8 mouse cellular contexts compared by ENCODE assay signal in the genomic region with DNA sequence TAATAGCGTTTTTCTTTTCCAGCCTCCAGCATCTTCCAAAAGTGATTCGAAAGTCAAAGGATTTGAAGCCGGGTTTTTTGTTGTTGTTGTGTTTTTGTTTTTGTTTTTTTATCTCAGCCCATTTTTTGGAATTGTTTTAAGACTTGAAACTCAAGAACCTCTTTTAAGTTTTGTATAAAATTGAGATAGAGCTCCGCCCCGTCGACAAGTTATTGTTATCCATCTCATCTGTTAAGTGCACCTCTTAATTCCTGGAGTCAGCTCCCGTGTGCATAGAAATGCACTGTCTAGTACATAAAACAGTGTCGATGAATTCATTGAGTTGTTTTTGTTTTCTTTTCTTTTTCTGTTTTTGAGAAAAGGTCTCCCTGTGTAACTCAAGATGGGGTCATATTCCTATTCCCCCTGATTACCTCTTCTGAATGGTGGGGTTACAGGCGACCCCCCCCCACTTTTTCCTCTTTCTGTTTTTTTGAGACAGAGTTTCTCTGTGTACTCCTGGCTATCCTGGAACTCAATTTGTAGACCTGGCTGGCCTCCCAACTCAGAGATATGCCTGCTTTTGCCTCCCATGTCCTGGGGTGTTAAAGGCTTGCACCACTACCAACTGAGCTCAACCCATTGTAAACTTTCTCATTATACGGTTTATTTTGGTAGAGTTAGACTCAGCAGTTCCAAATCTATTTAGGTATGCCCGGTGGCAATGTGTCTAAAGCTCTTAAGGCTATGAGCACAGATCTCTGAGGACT. TPM values are rescaled to one million over a fixed set of nuclear protein-coding genes. Genes with fewer than 3 reads are reported as not detected.
DNase-seq lines count a peak whose midpoint lies in the region; ATAC-seq and TF ChIP-seq lines count a peak whose summit lies in the region.

No protein-coding gene starts in this region.

- H3K36me3 ChIP-seq in forebrain, postnatal 0 days (ENCODE audit: insufficient read depth): no peaks in the 10 kb centered on the region
- no peaks in the 10 kb centered on the region for H3K36me3 ChIP-seq in limb, embryonic 14.5 days (ENCODE audit: control insufficient read depth, insufficient read depth, low read length)
- no peaks in the 10 kb centered on the region for H3K36me3 ChIP-seq in stomach, embryonic 16.5 days (ENCODE audit: control insufficient read depth, insufficient read depth, low read length)

- H3K9ac ChIP-seq in forebrain, postnatal 0 days: peak overlapping the region; percentile 78
- H3K9ac ChIP-seq in limb, embryonic 14.5 days (ENCODE audit: low read depth, low read length, severe bottlenecking): peak overlapping the region; percentile 68
- peak overlapping the region; percentile 93 for H3K9ac ChIP-seq in stomach, embryonic 16.5 days (ENCODE audit: low read length)

- H3K27ac ChIP-seq in layer of hippocampus, adult 2 months: peak overlapping the region; percentile 98
- H3K27ac ChIP-seq in forebrain, postnatal 0 days (ENCODE audit: low read depth, low read length): peak overlapping the region; percentile 96
- H3K27ac ChIP-seq in limb, embryonic 14.5 days (replicated peaks; ENCODE audit: low read depth, low read length): no peak overlapping the region
- peak overlapping the region; percentile 93 for H3K27ac ChIP-seq in stomach, embryonic 16.5 days (ENCODE audit: low read length)

- intact Hi-C loops in left cerebral cortex, postnatal 36 days (cut with DNase I): loop anchor here (10.0 kb wide), 1 partner anchor 101 kb away; the partner anchor contains the start of gene Zbtb11

- no peak for TF ChIP-seq CTCF in layer of hippocampus, adult 2 months (conservative IDR thresholded peaks at IDR 0.05)
- no peak for TF ChIP-seq CTCF in brain, embryonic 14.5 days (IDR thresholded peaks at IDR 0.05; ENCODE audit: borderline replicate concordance, extremely low read depth, insufficient read depth, insufficient read length)
- TF ChIP-seq CTCF in forebrain, postnatal 0 days (IDR thresholded peaks at IDR 0.05; ENCODE audit: low read depth): no peak

- no peak for DNase-seq in layer of hippocampus, adult 2 months (ENCODE audit: low spot score in 2 of 2)
- no peak for DNase-seq in layer of hippocampus, adult 11-12 months (ENCODE audit: low spot score)
- DNase-seq in brain, embryonic 14.5 days (ENCODE audit: low read depth): peak; percentile 60
- DNase-seq in forebrain, postnatal 0 days: peak; percentile 19
- no peak for DNase-seq in limb, embryonic 14.5 days (ENCODE audit: low spot score)
- no peak for DNase-seq in embryo, embryonic 10 days (ENCODE audit: low spot score)
- no peak for DNase-seq in left cerebral cortex, postnatal 36 days (ENCODE audit: low spot score in 2 of 2)

- no peak for ATAC-seq in forebrain, postnatal 0 days
- no peak for ATAC-seq in limb, embryonic 14.5 days (ENCODE audit: low FRiP score, low read depth)
- ATAC-seq in stomach, embryonic 16.5 days (ENCODE audit: insufficient read depth, low FRiP score): no peak

- H3K9me3 ChIP-seq in forebrain, postnatal 0 days (ENCODE audit: low read length): no peaks in the 10 kb centered on the region
- no peaks in the 10 kb centered on the region for H3K9me3 ChIP-seq in limb, embryonic 14.5 days (ENCODE audit: control insufficient read depth, low read length)
- H3K9me3 ChIP-seq in stomach, embryonic 16.5 days (replicated peaks; ENCODE audit: control insufficient read depth, low read length): no peaks in the 10 kb centered on the region

- peak overlapping the region; percentile 51 for H3K4me2 ChIP-seq in forebrain, postnatal 0 days (ENCODE audit: low read depth)
- peak overlapping the region; percentile 52 for H3K4me2 ChIP-seq in limb, embryonic 14.5 days (replicated peaks; ENCODE audit: low read depth, low read length, severe bottlenecking)
- H3K4me2 ChIP-seq in stomach, embryonic 16.5 days (ENCODE audit: low read depth, low read length): peak overlapping the region; percentile 59

- TF ChIP-seq POLR2A in brain, embryonic 14.5 days (IDR thresholded peaks at IDR 0.05; ENCODE audit: borderline replicate concordance, extremely low read depth, insufficient read depth, insufficient read length, poor library complexity, severe bottlenecking): no peak
- no peak for TF ChIP-seq POLR2A in limb, embryonic 14.5 days (IDR thresholded peaks at IDR 0.05; ENCODE audit: borderline replicate concordance, extremely low read depth, insufficient read depth, insufficient read length)

- no peaks in the 10 kb centered on the region for H3K4me1 ChIP-seq in forebrain, postnatal 0 days (ENCODE audit: insufficient read depth)
- H3K4me1 ChIP-seq in limb, embryonic 14.5 days (ENCODE audit: control insufficient read depth, insufficient read depth, low read length): peaks cover 10% of the 10 kb centered on the region
- H3K4me1 ChIP-seq in stomach, embryonic 16.5 days (ENCODE audit: control insufficient read depth, insufficient read depth, low read length): peaks cover 8% of the 10 kb centered on the region

- WGBS in forebrain, postnatal 0 days: 3% methylated on average over 11 of the region's 11 CpGs
- 14% methylated on average over 11 of the region's 11 CpGs for WGBS in limb, embryonic 14.5 days
- WGBS in stomach, embryonic 16.5 days: 10% methylated on average over 11 of the region's 11 CpGs

- no peaks in the 10 kb centered on the region for H3K27me3 ChIP-seq in forebrain, postnatal 0 days (ENCODE audit: insufficient read depth, low read length)
- H3K27me3 ChIP-seq in limb, embryonic 14.5 days (ENCODE audit: control insufficient read depth, insufficient read depth, low read length): no peaks in the 10 kb centered on the region
- H3K27me3 ChIP-seq in stomach, embryonic 16.5 days (ENCODE audit: control insufficient read depth, insufficient read depth, low read length): no peaks in the 10 kb centered on the region

- H3K4me3 ChIP-seq in layer of hippocampus, adult 2 months: peak overlapping the region; percentile 94
- peak overlapping the region; percentile 87 for H3K4me3 ChIP-seq in forebrain, postnatal 0 days (ENCODE audit: low read depth, low read length)
- peak overlapping the region; percentile 63 for H3K4me3 ChIP-seq in limb, embryonic 14.5 days (replicated peaks; ENCODE audit: low read length)
- peak overlapping the region; percentile 74 for H3K4me3 ChIP-seq in stomach, embryonic 16.5 days (replicated peaks; ENCODE audit: low read length)

RNA-seq across cellular contexts. Expression of gene Senp7, which starts 28.2 kb away (rescaled TPM):
- 10 to 100 TPM; 42.3 to 53.5 TPM for total RNA-seq in layer of hippocampus, adult 2 months (2021)
- 40.7 and 45.1 TPM in 2 replicates for polyA plus RNA-seq in brain, embryonic 14.5 days (2012; rRNA removed)
- 28.9 and 35.0 TPM in 2 replicates for total RNA-seq in forebrain, postnatal 0 days (2014; rRNA removed)
- polyA plus RNA-seq in forebrain, postnatal 0 days (2015; fragmentation: Nextera tagmentation; extraction: Ambion mirVana): 26.2 and 32.8 TPM in 2 replicates
- 25.3 and 27.6 TPM in 2 replicates for polyA plus RNA-seq in limb, embryonic 14.5 days (2012; rRNA removed)
- polyA plus RNA-seq in limb, embryonic 14.5 days (2014; fragmentation: Nextera tagmentation; extraction: Ambion mirVana): 34.5 and 37.3 TPM in 2 replicates
- polyA plus RNA-seq in stomach, embryonic 16.5 days (2015; fragmentation: Nextera tagmentation; extraction: Ambion mirVana): 27.0 and 27.3 TPM in 2 replicates
- 10 to 100 TPM; 33.1 to 48.4 TPM for total RNA-seq in left cerebral cortex, postnatal 36 days (2021)

RNA-seq across cellular contexts. Expression of gene Trmt10c, which starts 38.7 kb away (rescaled TPM):
- total RNA-seq in layer of hippocampus, adult 2 months (2021): 1 to 10 TPM; 9.3 to 10.0 TPM
- 7.8 and 8.2 TPM in 2 replicates for polyA plus RNA-seq in brain, embryonic 14.5 days (2012; rRNA removed)
- 16.1 and 20.5 TPM in 2 replicates for total RNA-seq in forebrain, postnatal 0 days (2014; rRNA removed)
- 16.8 and 19.3 TPM in 2 replicates for polyA plus RNA-seq in forebrain, postnatal 0 days (2015; fragmentation: Nextera tagmentation; extraction: Ambion mirVana)
- 7.8 and 11.3 TPM in 2 replicates for polyA plus RNA-seq in limb, embryonic 14.5 days (2012; rRNA removed)
- 25.7 and 26.9 TPM in 2 replicates for polyA plus RNA-seq in limb, embryonic 14.5 days (2014; fragmentation: Nextera tagmentation; extraction: Ambion mirVana)
- polyA plus RNA-seq in stomach, embryonic 16.5 days (2015; fragmentation: Nextera tagmentation; extraction: Ambion mirVana): 22.6 and 28.5 TPM in 2 replicates
- 10 to 100 TPM in 1 of 2 experiments, 1 to 10 TPM in 1; 8.5 to 10.9 TPM for total RNA-seq in left cerebral cortex, postnatal 36 days (2021)

RNA-seq across cellular contexts. Expression of gene Pcnp, which starts 46.8 kb away (rescaled TPM):
- total RNA-seq in layer of hippocampus, adult 2 months (2021): 100 to 1,000 TPM; 145 to 161 TPM
- polyA plus RNA-seq in brain, embryonic 14.5 days (2012; rRNA removed): 73.9 and 88.9 TPM in 2 replicates
- 92.8 and 106 TPM in 2 replicates for total RNA-seq in forebrain, postnatal 0 days (2014; rRNA removed)
- 231 and 236 TPM in 2 replicates for polyA plus RNA-seq in forebrain, postnatal 0 days (2015; fragmentation: Nextera tagmentation; extraction: Ambion mirVana)
- polyA plus RNA-seq in limb, embryonic 14.5 days (2012; rRNA removed): 76.8 and 99.6 TPM in 2 replicates
- 230 and 242 TPM in 2 replicates for polyA plus RNA-seq in limb, embryonic 14.5 days (2014; fragmentation: Nextera tagmentation; extraction: Ambion mirVana)
- 200 and 216 TPM in 2 replicates for polyA plus RNA-seq in stomach, embryonic 16.5 days (2015; fragmentation: Nextera tagmentation; extraction: Ambion mirVana)
- 100 to 1,000 TPM; 164 to 168 TPM for total RNA-seq in left cerebral cortex, postnatal 36 days (2021)

Comparison
In these comparisons a context has a peak if more than half of its experiments do, and no peak if none do; other contexts are left out.
1. DNase-seq: peak in brain, embryonic 14.5 days (single experiment) and forebrain, postnatal 0 days (single experiment); none in layer of hippocampus, adult 2 months (0 of 2), layer of hippocampus, adult 11-12 months (single experiment), limb, embryonic 14.5 days (single experiment), embryo, embryonic 10 days (single experiment) and left cerebral cortex, postnatal 36 days (0 of 2).
2. Peak in every context shown above with its lines, with median percentiles within 50 percentile points of each other: H3K4me3 ChIP-seq, H3K4me2 ChIP-seq and H3K9ac ChIP-seq.